Mouse (Mus musculus) thymus, postnatal 25 days (tissue): Measurements from ENCODE around the gene Dip2c.

Experiments
- DNase-seq: peaks from one replicate; pipeline ENCODE4 v3.0.0; 2022

The Dip2c gene

GRCm38 (mm10) chr13:9276322-9276855, at the start of gene Dip2c:
Gene Dip2c, plus strand, starts transcription at chr13:9276528.
- DNase-seq = peak; percentile 77

GRCm38 (mm10) chr13:9227078-9227477, 49.2 kb upstream of the Dip2c start:
- no peak for DNase-seq

GRCm38 (mm10) chr13:9237495-9237894, 38.8 kb upstream of the Dip2c start:
- DNase-seq = no peak

GRCm38 (mm10) chr13:9239127-9239526, 37.2 kb upstream of the Dip2c start:
- no peak for DNase-seq

- no peak for DNase-seq
Measured at GRCm38 (mm10) chr13:9239631-9240236, 36.6 kb upstream of the Dip2c start.

GRCm38 (mm10) chr13:9261748-9262147, 14.6 kb upstream of the Dip2c start:
- DNase-seq = no peak

GRCm38 (mm10) chr13:9265516-9265915, 10.8 kb upstream of the Dip2c start:
- DNase-seq = no peak

GRCm38 (mm10) chr13:9276856-9277620, 710 bp downstream of the Dip2c start:
- no peak for DNase-seq

GRCm38 (mm10) chr13:9277621-9277960, 1.3 kb downstream of the Dip2c start:
- no peak for DNase-seq

- DNase-seq = no peak
Measured at GRCm38 (mm10) chr13:9278636-9279035, 2.3 kb downstream of the Dip2c start.

- no peak for DNase-seq
Measured at GRCm38 (mm10) chr13:9283050-9283449, 6.7 kb downstream of the Dip2c start.

- peak; percentile 3 for DNase-seq
Measured at GRCm38 (mm10) chr13:9289916-9290315, 13.6 kb downstream of the Dip2c start.

- DNase-seq = no peak
Measured at GRCm38 (mm10) chr13:9296285-9296684, 20.0 kb downstream of the Dip2c start.

- no peak for DNase-seq
Measured at GRCm38 (mm10) chr13:9297266-9297665, 20.9 kb downstream of the Dip2c start.

GRCm38 (mm10) chr13:9297689-9298088, 21.4 kb downstream of the Dip2c start:
- DNase-seq = no peak

GRCm38 (mm10) chr13:9299657-9300056, 23.3 kb downstream of the Dip2c start:
- no peak for DNase-seq

- no peak for DNase-seq
Measured at GRCm38 (mm10) chr13:9308863-9309262, 32.5 kb downstream of the Dip2c start.

GRCm38 (mm10) chr13:9310806-9311205, 34.5 kb downstream of the Dip2c start:
- DNase-seq = no peak

- no peak for DNase-seq
Measured at GRCm38 (mm10) chr13:9312916-9313315, 36.6 kb downstream of the Dip2c start.

GRCm38 (mm10) chr13:9314099-9314712, 37.9 kb downstream of the Dip2c start:
- DNase-seq = no peak

- no peak for DNase-seq
Measured at GRCm38 (mm10) chr13:9314713-9315112, 38.4 kb downstream of the Dip2c start.

GRCm38 (mm10) chr13:9319745-9320144, 43.4 kb downstream of the Dip2c start:
- DNase-seq = no peak

GRCm38 (mm10) chr13:9325262-9325661, 48.9 kb downstream of the Dip2c start:
- no peak for DNase-seq

GRCm38 (mm10) chr13:9329307-9329915, 53.1 kb downstream of the Dip2c start:
- DNase-seq = no peak
